Mouse (Mus musculus) brain, embryonic 14.5 days (tissue): ENCODE data around the gene Kcnq5.

ENCODE experiments used
- CTCF ChIP-seq: fragments of 200-500 bp; IDR thresholded peaks from 2 replicates; pipeline ENCODE4 v1.5.1; 2012; ENCODE audit warnings: inconsistent platforms, mild to moderate bottlenecking, moderate library complexity, borderline replicate concordance; ENCODE audit not compliant: insufficient read depth, insufficient read length; ENCODE audit errors: extremely low read depth
- POLR2A ChIP-seq: fragments of 200-500 bp; IDR thresholded peaks from 2 replicates; pipeline ENCODE4 v1.6.1; 2012; ENCODE audit warnings: mild to moderate bottlenecking, inconsistent platforms, borderline replicate concordance; ENCODE audit not compliant: poor library complexity, insufficient read depth, insufficient read length, severe bottlenecking; ENCODE audit errors: extremely low read depth

DNA sequence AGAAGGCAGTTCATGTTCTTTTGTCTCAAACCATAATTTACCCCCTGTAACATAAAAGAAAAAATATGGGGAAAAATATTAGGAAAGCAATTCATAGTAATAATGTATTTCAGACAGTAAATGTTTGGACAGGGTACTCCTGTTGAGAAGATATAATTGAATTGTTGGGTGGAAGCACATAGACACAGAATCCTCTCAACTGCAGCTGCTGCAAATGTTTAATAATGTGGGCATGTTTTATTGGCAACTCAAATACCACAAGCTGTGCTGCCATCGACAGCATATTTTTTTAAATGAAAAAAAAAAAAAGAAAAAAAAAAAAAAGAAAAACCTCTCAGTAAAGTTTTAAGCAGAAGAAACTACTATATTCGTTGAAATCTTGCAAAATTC, 157.3 kb downstream of the Kcnq5 start:
- TF ChIP-seq CTCF (no peak), POLR2A (no peak)
